Mouse (Mus musculus) gastrocnemius, postnatal 14 days (tissue): ENCODE results near the gene Btbd35f13. TPM values are rescaled to one million over a fixed set of nuclear protein-coding genes. Genes with fewer than 3 reads are reported as not detected.
"Not testable (repeated sequence)": the region's sequence is repeated elsewhere in the genome, so short reads cannot be mapped to it uniquely, and the experiment has no call there.

Experiments
- DNase-seq: peaks from one replicate; pipeline ENCODE4 v3.0.0; 2021; ENCODE audit warnings: mixed read lengths
- intact Hi-C: fragments of 180-260 bp; cut with DNase I; formaldehyde crosslinking; loops from one replicate; pipeline ENCODE4 v1.15.1; 2025; ENCODE audit warnings: low total_unique reads
- long read RNA-seq, 2 experiments: library from polyadenylated mRNA; stranded (forward); transcript quantifications; one replicate each; pipeline ENCODE4 v2.0.0; 2021
- total RNA-seq, 2 experiments: library from RNA; stranded (reverse); gene quantifications; 2 replicates each; pipeline ENCODE4 v1.2.3; 2021

Gene Btbd35f13
- total RNA-seq = not detected
- long read RNA-seq, experiment 1 = 0 reads
- long read RNA-seq, experiment 2 = 0 reads

DNA sequence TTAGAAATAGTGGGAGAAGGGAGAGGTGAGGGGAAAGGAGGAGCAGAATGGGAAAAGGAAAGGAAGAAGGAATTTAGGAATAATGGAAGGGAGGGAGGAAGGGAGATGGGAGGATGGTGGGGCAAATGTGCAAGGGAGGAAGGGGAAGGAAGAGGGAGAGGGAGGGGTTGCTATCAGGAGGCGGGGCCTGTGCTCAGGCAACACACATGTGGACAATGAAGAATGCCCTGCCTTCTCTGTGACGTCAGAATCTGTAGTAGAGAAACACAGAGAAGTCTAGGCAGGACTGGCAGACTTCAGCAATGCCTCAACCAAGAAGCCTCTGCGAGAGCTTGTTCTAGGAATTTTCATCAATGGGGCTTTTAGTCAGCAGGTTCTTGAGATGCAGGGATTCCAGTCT is at the start of gene Btbd35f13:
Gene Btbd35f13 (plus strand): TSS at position 301 of the 400 bp plus-strand sequence.
- DNase-seq, intact Hi-C loops: not testable (repeated sequence)

DNA sequence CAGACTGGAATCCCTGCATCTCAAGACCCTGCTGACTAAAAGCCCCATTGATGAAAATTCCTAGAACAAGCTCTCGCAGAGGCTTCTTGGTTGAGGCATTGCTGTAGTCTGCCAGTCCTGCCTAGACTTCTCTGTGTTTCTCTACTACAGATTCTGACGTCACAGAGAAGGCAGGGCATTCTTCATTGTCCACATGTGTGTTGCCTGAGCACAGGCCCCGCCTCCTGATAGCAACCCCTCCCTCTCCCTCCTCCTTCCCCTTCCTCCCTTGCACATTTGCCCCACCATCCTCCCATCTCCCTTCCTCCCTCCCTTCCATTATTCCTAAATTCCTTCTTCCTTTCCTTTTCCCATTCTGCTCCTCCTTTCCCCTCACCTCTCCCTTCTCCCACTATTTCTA is 45.3 kb downstream of the Btbd35f13 start, which contains the start of gene Btbd35f14:
Gene Btbd35f14 (minus strand): TSS at position 101 of the 400 bp plus-strand sequence.
- DNase-seq, intact Hi-C loops: not testable (repeated sequence)

Other genes with a start within 250 kb of the Btbd35f13 start
- not detected for gene Btbd35f15, start 79.9 kb upstream of the Btbd35f13 start, total RNA-seq
- not detected for gene Btbd35f14, start 45.2 kb downstream of the Btbd35f13 start, total RNA-seq